Mouse (Mus musculus) effector memory CD4-positive, alpha-beta T cell, adult 7 months (primary cell): ENCODE measurements around the gene Gm21985. TPM values are rescaled to one million over a fixed set of nuclear protein-coding genes. Genes with fewer than 3 reads are reported as not detected.

Experiments used
- polyA plus RNA-seq: library from polyadenylated mRNA; unstranded; fragments of 100-300 nt; shearing (Covaris generic); gene quantifications from one replicate; pipeline ENCODE4 v1.2.1, GENCODE M21; 2017

Gene Gm21985
- not detected for polyA plus RNA-seq

DNA sequence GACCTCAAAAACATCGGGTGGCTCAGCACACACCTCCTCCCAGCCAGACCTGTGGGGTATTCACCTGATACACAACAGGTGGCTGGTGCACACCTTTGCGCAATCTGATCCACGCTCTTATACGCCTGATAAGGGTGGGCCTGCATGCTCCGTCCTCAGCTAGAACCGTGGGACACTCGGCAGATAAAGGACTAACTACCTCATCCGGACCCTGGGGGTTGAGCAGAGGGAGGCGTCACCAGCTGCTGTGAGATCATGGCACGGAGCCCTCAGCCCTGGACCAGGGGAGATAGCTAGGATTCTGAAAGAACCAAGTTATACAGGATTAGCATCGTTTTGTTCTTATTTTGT is at the start of gene Gm21985:
TSS of gene Gm21985 (plus strand) at position 73 of the 351 bp plus-strand sequence.

DNA sequence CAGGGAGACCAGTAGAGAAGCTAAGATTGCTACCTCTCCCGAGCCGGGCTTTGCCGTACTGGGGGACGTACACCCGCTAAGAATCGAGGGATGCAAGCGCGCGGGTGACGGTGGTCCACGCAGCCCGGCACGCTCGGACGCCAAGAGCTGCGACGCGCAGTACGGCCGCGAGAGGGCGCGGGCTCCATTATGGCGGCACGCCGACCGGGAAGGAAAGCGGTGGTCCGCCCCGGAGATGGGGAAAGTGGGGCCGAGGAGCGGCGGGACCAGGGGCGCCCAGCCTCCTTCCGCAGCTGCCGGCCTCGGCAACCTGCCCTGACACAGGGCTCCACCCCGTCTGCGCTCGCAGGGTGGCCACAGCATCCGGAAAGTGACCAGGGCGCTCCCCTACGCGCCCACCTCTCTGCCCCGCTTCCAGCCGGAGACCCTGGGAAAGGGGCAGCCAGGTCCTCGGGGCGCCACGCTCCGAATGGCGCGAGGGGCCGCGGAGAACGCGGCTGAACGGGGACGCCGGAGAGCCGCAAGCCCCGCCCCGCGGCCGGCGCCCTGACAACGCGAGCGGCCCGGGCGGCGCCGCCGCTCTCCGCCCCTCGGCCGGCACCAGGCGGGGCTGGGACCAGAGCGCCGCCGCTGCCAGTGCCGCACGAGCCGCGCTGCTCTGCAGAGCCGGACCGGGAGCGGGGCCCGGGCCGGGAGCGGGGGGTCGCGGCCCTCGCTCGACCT is 26.7 kb upstream of the Gm21985 start, which contains the start of gene Lpcat4:
TSS of gene Lpcat4 (plus strand) at position 257 of the 723 bp plus-strand sequence.

DNA sequence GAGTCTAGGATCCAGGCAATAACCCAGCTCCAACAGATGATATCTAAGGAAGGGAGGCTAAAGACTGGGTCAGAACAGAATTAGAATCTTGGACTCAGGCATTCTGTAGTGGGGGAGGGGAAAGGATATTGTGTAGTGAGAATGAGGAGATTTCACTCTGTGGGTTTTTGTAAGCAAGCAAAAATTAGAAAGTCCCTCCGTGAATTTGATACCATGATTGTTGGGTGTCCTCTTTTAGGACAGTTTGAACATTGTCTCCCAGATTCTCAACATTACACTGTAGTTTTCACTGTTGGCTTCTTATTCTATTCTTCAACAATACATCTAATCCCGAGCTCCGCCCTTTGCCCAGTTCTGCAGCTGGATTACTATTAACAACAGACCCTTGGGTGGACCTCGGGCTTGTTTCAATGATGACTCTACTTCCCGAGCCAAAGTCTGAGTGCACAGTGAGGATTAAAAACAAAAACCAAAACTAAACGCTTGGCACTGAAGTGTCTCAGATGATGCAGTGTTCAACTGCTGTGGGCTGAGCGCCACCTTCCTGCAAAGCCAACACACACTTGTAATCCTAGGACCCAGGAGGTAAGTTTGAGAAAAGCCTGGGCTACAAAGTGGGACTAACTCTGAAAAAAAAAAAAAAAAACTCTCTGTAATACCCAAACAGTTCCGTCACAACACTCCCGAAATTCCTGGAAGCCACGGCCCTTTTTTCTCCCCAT is 6.7 kb upstream of the Gm21985 start, which contains the start of gene Nutm1:
TSS of gene Nutm1 (minus strand) at position 51 of the 722 bp plus-strand sequence.

DNA sequence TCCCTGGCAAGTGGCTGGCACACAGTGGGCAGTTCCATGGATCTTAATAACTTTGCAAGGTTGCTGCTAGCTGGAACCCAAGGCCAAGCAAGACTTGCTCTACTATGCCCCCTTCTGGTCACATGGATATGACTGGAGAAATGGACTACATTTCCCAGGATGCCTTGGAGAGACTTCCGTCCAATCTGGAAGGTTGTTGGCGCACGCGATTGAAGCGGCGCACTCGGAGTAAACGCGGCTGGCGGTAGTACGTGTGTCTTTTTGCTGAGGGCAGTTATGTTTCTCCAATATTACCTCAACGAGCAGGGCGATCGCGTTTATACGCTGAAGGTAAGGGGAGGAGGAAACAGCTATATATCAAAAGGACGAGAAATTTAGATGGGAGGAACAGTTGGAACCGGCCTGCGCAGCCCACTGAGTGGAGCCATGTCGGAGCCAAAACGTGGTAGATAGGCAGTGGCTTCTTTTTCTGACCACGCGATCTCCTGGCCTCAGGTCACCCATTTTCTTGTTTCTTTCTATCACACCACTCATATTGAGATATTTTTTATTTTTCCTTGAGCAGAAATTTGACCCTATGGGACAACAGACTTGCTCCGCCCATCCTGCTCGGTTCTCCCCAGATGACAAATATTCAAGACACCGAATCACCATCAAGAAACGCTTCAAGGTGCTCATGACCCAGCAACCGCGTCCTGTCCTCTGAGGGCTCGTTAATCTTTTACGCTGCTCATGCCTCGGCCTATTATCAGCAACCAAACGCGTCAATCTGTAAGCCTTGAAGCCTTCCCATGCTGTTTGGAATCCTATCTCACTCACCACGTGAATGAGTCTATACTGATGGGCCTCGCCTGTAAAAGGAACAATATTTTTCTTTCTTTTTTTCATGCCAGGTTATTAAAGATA is 4.1 kb upstream of the Gm21985 start, which contains the start of gene Nop10:
TSS of gene Nop10 (plus strand) at position 179 of the 906 bp plus-strand sequence.

DNA sequence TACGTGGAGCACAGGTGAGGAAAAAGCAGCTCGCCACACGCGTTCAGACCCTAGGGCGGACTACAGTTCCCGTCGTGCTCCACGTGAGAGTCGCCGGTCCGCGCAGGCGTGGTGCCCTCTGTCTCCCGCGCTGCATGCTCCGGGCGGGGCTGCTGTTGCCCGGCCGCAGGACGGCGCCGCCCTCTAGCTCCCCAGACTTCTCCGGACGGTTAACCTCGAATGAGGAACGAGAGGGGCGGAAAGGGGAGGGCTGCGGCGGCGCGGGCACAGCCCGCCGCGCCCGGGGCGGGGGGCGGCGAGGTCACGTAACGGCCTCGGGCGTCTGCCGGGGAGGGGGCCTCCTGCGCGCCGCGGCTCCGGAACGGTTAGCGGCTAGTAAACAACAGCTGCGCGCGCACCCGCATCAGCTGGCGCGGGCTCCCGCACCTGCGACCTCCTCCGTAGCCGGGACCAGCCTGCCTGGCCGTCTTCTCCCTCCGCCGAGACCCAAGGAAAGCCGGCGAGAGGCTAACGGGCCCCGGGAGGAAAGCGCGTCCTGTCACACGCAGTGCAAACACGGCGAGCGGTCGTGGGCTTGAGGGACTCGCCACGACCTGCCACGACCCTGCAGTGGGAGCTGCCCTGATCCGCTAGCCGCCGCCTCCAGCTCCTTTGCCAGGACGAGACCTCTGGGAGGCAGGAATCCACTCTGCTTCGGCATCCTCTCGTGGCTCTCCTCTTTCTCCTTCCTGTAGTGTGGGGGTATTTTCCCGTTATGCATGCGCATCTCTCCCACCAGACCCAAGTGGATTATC is 469 bp upstream of the Gm21985 start, which contains the start of gene Slc12a6:
TSS of gene Slc12a6 (plus strand) at position 378 of the 794 bp plus-strand sequence.

DNA sequence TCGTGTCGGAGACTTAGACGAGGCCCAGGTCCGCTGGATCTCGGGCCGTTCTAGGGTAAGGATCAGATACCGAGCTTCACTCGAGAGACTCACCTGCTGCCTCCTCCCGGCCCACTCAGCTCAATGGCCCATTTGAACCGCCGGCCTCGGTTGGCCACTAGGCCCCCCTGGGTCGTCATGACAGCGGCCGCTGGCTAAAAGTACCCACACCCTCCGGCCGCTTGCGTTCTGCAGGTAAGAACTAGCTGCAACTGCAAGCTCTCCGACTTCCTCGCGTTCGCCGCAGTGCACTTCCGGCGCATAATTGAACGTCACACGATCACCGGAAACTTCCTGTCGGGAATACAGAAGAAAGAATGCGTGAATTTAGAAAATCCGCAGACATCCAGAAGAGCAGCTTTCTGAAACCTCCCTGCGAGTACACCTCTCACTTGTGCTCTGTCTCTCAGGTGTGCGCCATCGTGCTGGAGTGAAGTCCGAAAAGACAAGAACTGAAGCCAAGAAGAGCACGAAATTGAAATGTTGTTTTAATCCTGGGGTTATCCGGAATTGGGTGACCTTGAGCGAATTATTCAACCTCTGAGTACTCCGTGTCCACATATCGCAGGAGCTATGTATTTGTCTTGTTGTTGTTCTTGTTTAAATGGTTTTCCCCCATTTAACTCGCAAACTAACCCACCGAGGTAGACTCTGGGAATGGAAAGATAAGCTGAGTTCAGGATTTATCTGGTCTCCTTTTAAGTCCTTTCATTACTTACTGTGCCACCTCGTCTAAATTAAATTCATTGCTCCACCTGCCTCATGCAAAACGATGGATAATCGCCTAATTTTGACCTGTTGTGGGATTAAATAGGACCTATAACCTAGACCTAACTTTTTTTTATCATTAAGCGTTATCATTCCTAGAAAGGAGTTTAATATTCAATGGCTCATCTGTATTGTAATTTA is 101.9 kb downstream of the Gm21985 start, which contains the start of gene Emc4:
TSS of gene Emc4 (minus strand) at position 302 of the 948 bp plus-strand sequence.

DNA sequence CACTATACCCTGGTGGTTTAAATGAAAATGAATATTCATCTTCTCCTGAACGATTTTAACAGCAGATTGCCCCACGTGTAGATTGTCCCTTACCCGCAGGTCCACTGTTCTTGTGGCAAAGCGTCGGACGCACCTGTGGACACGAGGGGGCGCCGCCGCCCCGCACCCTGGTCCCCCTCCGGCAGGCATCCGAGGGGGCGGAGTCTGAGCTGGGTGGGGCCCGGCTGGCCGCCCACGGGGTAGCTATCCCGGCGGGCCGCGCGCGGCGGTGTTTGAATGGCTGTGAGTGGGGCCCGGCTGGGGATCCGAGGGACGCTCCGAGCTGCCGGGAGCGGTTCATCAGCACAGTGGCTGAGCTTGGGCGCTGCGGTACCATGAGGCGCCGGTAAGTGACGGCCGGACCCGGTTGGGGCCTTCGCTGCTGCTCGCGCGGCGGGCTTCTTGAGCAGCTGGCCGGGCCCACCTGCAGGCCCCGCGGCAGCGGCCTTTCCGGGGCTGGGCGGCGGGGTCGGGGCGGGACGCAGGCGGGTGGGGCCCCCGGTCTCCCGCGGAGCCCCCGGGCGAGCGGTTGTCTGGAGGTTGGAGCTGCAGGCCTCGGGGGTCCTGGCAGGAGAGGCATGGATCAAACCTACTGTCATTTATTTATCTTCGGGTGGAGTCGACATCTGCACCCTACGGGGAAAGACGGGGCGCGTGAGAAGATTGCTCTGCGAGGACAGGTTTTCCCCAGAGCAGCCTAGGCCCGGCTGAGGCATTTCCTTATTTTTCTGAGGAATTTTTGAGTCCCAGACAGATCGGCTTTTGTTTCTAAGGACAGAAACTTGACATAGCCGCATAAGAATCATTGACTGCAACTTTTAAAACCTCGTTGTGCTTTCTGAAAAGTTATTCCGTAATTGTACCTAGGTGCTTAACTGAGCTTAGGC is 113.1 kb downstream of the Gm21985 start, which contains the start of gene Katnbl1:
TSS of gene Katnbl1 (plus strand) at position 239 of the 926 bp plus-strand sequence.

DNA sequence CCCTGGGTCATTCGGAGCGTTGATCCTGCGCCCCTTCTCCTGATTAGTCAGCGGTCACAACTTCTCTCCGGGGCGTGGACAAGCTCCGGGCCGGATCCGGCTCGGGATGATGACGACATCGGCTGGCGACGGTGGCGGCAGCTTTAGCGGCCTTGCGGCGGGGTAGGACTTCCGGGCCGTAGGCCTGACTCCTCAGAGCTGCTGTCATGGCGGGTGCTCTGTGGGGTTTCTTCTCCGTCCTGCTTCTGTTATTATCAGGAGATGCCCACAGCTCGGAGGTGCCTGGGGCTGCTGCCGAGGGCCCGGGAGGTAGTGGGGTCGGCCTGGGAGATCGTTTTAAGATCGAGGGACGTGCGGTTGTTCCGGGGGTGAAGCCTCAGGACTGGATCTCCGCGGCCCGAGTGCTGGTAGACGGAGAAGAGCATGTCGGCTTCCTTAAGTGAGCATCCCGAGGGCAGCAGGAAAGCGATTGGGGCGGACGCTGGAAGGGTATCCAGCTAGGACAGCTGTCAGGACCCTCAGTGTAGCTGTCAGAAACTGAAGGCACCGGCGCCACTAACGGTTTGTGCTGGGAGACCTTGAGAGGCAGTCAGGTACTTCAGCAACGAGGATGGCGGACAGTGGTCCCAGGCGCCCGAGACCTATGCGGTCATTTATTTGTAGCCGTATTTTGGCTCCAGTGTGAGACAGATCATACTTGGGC is 188.9 kb downstream of the Gm21985 start, which contains the start of gene Emc7:
TSS of gene Emc7 (plus strand) at position 136 of the 703 bp plus-strand sequence.

Other genes starting within 250 kb of the Gm21985 start
- gene Olfr1311, start 241.9 kb upstream of the Gm21985 start, polyA plus RNA-seq = not detected
- gene Olfr1312, start 216.1 kb upstream of the Gm21985 start, polyA plus RNA-seq = 0.23 TPM
- gene Olfr1313, start 188.5 kb upstream of the Gm21985 start, polyA plus RNA-seq = not detected
- gene Olfr1314, start 169.5 kb upstream of the Gm21985 start, polyA plus RNA-seq = not detected
- gene Olfr1315-ps1, start 150.9 kb upstream of the Gm21985 start, polyA plus RNA-seq = not detected
- gene Olfr1316, start 131.3 kb upstream of the Gm21985 start, polyA plus RNA-seq = not detected
- not detected for gene Olfr1317, start 126.0 kb upstream of the Gm21985 start, polyA plus RNA-seq
- gene Olfr1318, start 112.1 kb upstream of the Gm21985 start, polyA plus RNA-seq = not detected
- 112 TPM for gene Lpcat4, start 26.8 kb upstream of the Gm21985 start, polyA plus RNA-seq
- 0.50 TPM for gene Nutm1, start 7.0 kb upstream of the Gm21985 start, polyA plus RNA-seq
- 129 TPM for gene Nop10, start 4.4 kb upstream of the Gm21985 start, polyA plus RNA-seq
- 37.6 TPM for gene Slc12a6, start 489 bp upstream of the Gm21985 start, polyA plus RNA-seq
- gene Emc4, start 101.7 kb downstream of the Gm21985 start, polyA plus RNA-seq = 59.0 TPM
- 17.6 TPM for gene Katnbl1, start 112.9 kb downstream of the Gm21985 start, polyA plus RNA-seq
- 17.6 TPM for gene Emc7, start 188.7 kb downstream of the Gm21985 start, polyA plus RNA-seq
- not detected for gene Chrm5, start 214.5 kb downstream of the Gm21985 start, polyA plus RNA-seq
- gene Aven, start 226.7 kb downstream of the Gm21985 start, polyA plus RNA-seq = 42.7 TPM